In the genomic region with DNA sequence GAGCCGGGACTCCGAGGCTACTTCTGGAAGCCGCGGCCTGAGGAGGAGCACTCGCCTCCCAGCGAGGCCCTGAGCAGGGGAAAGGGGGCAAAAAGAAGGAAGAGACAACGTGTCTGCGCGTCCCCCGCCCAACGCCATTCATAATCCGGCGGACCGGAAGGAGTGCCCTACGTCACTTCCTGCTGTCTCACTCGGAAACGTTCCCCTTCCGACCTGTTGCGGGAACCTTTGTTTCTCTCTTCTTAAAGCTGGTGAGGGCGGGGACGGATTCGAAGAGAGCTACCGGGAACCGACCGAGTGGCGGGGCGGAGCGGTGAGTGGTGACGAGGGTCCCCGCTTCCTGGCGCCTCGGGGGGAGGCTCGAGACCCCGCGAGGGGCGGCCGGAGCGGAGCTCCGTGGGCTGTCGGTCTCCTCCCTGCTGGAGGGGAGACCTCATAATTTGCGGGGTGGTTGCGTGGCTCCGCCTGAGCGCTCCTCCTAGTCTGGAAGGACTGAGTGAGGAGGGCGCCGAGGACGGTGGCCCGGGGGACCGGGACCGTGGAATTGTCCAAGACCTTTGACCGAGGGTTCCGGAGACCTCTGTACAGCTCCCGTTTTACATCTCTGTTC, we compare ENCODE assay signal across 8 mouse cellular contexts. TPM values are rescaled to one million over a fixed set of nuclear protein-coding genes. Genes with fewer than 3 reads are reported as not detected.
A peak's percentile ranks its signal among the peaks of the same experiment; 100 is the strongest.
DNase-seq lines count a peak whose midpoint lies in the region; ATAC-seq and TF ChIP-seq lines count a peak whose summit lies in the region.

A gene (plus strand): TSS at position 177 of the 610 bp plus-strand sequence.
A gene (minus strand): TSS at position 370 of the 610 bp plus-strand sequence.

- H3K36me3 ChIP-seq in heart, embryonic 12.5 days: no peaks in the 10 kb centered on the region
- no peaks in the 10 kb centered on the region for H3K36me3 ChIP-seq in kidney, postnatal 0 days (ENCODE audit: insufficient read depth, low read length)
- no peaks in the 10 kb centered on the region for H3K36me3 ChIP-seq in liver, embryonic 11.5 days (ENCODE audit: control insufficient read depth, insufficient read depth, low read length)
- H3K36me3 ChIP-seq in stomach, embryonic 14.5 days (ENCODE audit: control insufficient read depth, insufficient read depth, low read length): peaks cover under 1% of the 10 kb centered on the region; the same call in 1 of the 2 replicates

- WGBS in heart, embryonic 12.5 days: under 1% methylated on average over 53 of the region's 53 CpGs
- under 1% methylated on average over 53 of the region's 53 CpGs for WGBS in kidney, postnatal 0 days
- WGBS in liver, embryonic 11.5 days: under 1% methylated on average over 53 of the region's 53 CpGs
- under 1% methylated on average over 53 of the region's 53 CpGs for WGBS in stomach, embryonic 14.5 days

- ATAC-seq in erythroid progenitor cell, adult 5-6 weeks (replicated peaks; ENCODE audit: low FRiP score, poor library complexity, severe bottlenecking): peak; percentile 94
- ATAC-seq in heart, embryonic 12.5 days (ENCODE audit: insufficient number of reproducible peaks, low FRiP score): peak; percentile 96
- peak; percentile 98 for ATAC-seq in kidney, postnatal 0 days (replicated peaks; ENCODE audit: low FRiP score, low read depth)
- ATAC-seq in liver, embryonic 11.5 days (replicated peaks; ENCODE audit: low FRiP score): peak; percentile 95
- peak; percentile 98 for ATAC-seq in stomach, embryonic 14.5 days (ENCODE audit: insufficient number of reproducible peaks, insufficient read depth, low FRiP score, low read depth)

- TF ChIP-seq CTCF in kidney, postnatal 0 days (IDR thresholded peaks at IDR 0.05; ENCODE audit: low read depth): no peak; the same call in 1 of the 2 replicates

- 0 out of 2 replicates have a peak, but pooled peaks cover 2% of the 10 kb centered on the region for H3K4me1 ChIP-seq in heart, embryonic 12.5 days (replicated peaks)
- peaks cover 5% of the 10 kb centered on the region; the same call in 1 of the 2 replicates for H3K4me1 ChIP-seq in kidney, postnatal 0 days (replicated peaks; ENCODE audit: insufficient read depth, low read length)
- peaks cover 8% of the 10 kb centered on the region for H3K4me1 ChIP-seq in liver, embryonic 11.5 days (replicated peaks; ENCODE audit: control insufficient read depth, insufficient read depth, low read length)
- H3K4me1 ChIP-seq in stomach, embryonic 14.5 days (ENCODE audit: control insufficient read depth, insufficient read depth, low read length): no peaks in the 10 kb centered on the region

- no peaks in the 10 kb centered on the region for H3K27me3 ChIP-seq in heart, embryonic 12.5 days (replicated peaks)
- no peaks in the 10 kb centered on the region for H3K27me3 ChIP-seq in kidney, postnatal 0 days (ENCODE audit: insufficient read depth, low read length)
- H3K27me3 ChIP-seq in liver, embryonic 11.5 days (replicated peaks; ENCODE audit: control insufficient read depth, insufficient read depth, low read length): no peaks in the 10 kb centered on the region
- no peaks in the 10 kb centered on the region for H3K27me3 ChIP-seq in stomach, embryonic 14.5 days (ENCODE audit: control insufficient read depth, insufficient read depth, low read length)

- no peaks in the 10 kb centered on the region for H3K9me3 ChIP-seq in heart, embryonic 12.5 days (replicated peaks)
- no peaks in the 10 kb centered on the region for H3K9me3 ChIP-seq in kidney, postnatal 0 days (replicated peaks; ENCODE audit: low read length)
- no peaks in the 10 kb centered on the region for H3K9me3 ChIP-seq in liver, embryonic 11.5 days (ENCODE audit: control insufficient read depth, low read length)
- no peaks in the 10 kb centered on the region for H3K9me3 ChIP-seq in stomach, embryonic 14.5 days (ENCODE audit: control insufficient read depth, low read depth, low read length)

- H3K4me3 ChIP-seq in heart, embryonic 12.5 days: peak within 1 kb of the TSS; percentile 89
- peak within 1 kb of the TSS; percentile 99 for H3K4me3 ChIP-seq in kidney, postnatal 0 days (replicated peaks; ENCODE audit: low read depth, low read length)
- H3K4me3 ChIP-seq in liver, embryonic 11.5 days (ENCODE audit: low read depth, low read length): peak within 1 kb of the TSS; percentile 90
- peak within 1 kb of the TSS; percentile 96 for H3K4me3 ChIP-seq in stomach, embryonic 14.5 days (ENCODE audit: low read depth, low read length)

- H3K9ac ChIP-seq in heart, embryonic 12.5 days: peak within 1 kb of the TSS; percentile 95
- peak within 1 kb of the TSS; percentile 93 for H3K9ac ChIP-seq in kidney, postnatal 0 days (ENCODE audit: low read depth, low read length)
- H3K9ac ChIP-seq in liver, embryonic 11.5 days (ENCODE audit: low read depth, low read length): peak within 1 kb of the TSS; percentile 99
- H3K9ac ChIP-seq in stomach, embryonic 14.5 days (replicated peaks; ENCODE audit: low read depth, low read length): peak within 1 kb of the TSS; percentile 97

- H3K4me2 ChIP-seq in heart, embryonic 12.5 days: peak within 1 kb of the TSS; percentile 68
- H3K4me2 ChIP-seq in kidney, postnatal 0 days (ENCODE audit: low read length): peak within 1 kb of the TSS; percentile 90
- H3K4me2 ChIP-seq in liver, embryonic 11.5 days: peak within 1 kb of the TSS; percentile 67
- peak within 1 kb of the TSS; percentile 67 for H3K4me2 ChIP-seq in stomach, embryonic 14.5 days (replicated peaks; ENCODE audit: low read depth, low read length)

- H3K27ac ChIP-seq in heart, embryonic 12.5 days (ENCODE audit: poor library complexity, severe bottlenecking): peak within 1 kb of the TSS; percentile 98
- H3K27ac ChIP-seq in kidney, postnatal 0 days: peak within 1 kb of the TSS; percentile 96
- H3K27ac ChIP-seq in liver, embryonic 11.5 days (ENCODE audit: low read depth, low read length): peak within 1 kb of the TSS; percentile 94
- peak within 1 kb of the TSS; percentile 100 for H3K27ac ChIP-seq in stomach, embryonic 14.5 days (ENCODE audit: low read length)

- peak; percentile 95 for DNase-seq in CD4-positive helper T cell, adult 2 months (ENCODE audit: low read depth, low spot score)
- peak; percentile 88 for DNase-seq in brain, embryonic 18.5 days (ENCODE audit: low read depth, low spot score)
- peak; percentile 98 for DNase-seq in kidney, postnatal 0 days (ENCODE audit: low spot score)
- DNase-seq in liver, embryonic 11.5 days (ENCODE audit: low spot score): peak; percentile 90
- peak; percentile 97 for DNase-seq in naive thymus-derived CD4-positive, alpha-beta T cell, adult 2 months (ENCODE audit: low read depth)

RNA-seq across cellular contexts. Expression of the first gene that starts in this region (rescaled TPM):
- 8.0 and 19.5 TPM in 2 replicates for total RNA-seq in erythroid progenitor cell, adult 5-6 weeks (2015; ENCODE audit: low replicate concordance)
- total RNA-seq in erythroid progenitor cell, adult 5-6 weeks (2017; ENCODE audit: low replicate concordance): 14.2 and 18.7 TPM in 2 replicates
- polyA plus RNA-seq in heart, embryonic 12.5 days (2016; fragmentation: Nextera tagmentation; extraction: Ambion mirVana): 14.3 and 15.0 TPM in 2 replicates
- polyA plus RNA-seq in kidney, postnatal 0 days (2015; fragmentation: Nextera tagmentation; extraction: Ambion mirVana): 21.1 and 21.4 TPM in 2 replicates
- 17.6 and 19.0 TPM in 2 replicates for polyA plus RNA-seq in liver, embryonic 11.5 days (2014; fragmentation: Nextera tagmentation; extraction: Ambion mirVana)
- polyA plus RNA-seq in stomach, embryonic 14.5 days (2014; fragmentation: Nextera tagmentation; extraction: Ambion mirVana): 23.0 and 25.0 TPM in 2 replicates

RNA-seq across cellular contexts. Expression of the second gene that starts in this region (rescaled TPM):
- total RNA-seq in erythroid progenitor cell, adult 5-6 weeks (2015; ENCODE audit: low replicate concordance): 5.8 and 9.6 TPM in 2 replicates
- 9.9 and 14.3 TPM in 2 replicates for total RNA-seq in erythroid progenitor cell, adult 5-6 weeks (2017; ENCODE audit: low replicate concordance)
- polyA plus RNA-seq in heart, embryonic 12.5 days (2016; fragmentation: Nextera tagmentation; extraction: Ambion mirVana): 4.9 and 5.0 TPM in 2 replicates
- 4.5 and 5.0 TPM in 2 replicates for polyA plus RNA-seq in kidney, postnatal 0 days (2015; fragmentation: Nextera tagmentation; extraction: Ambion mirVana)
- polyA plus RNA-seq in liver, embryonic 11.5 days (2014; fragmentation: Nextera tagmentation; extraction: Ambion mirVana): 8.4 and 9.0 TPM in 2 replicates
- 9.1 and 10.3 TPM in 2 replicates for polyA plus RNA-seq in stomach, embryonic 14.5 days (2014; fragmentation: Nextera tagmentation; extraction: Ambion mirVana)

Comparison
In these comparisons a context has a peak if more than half of its experiments do, and no peak if none do; other contexts are left out.
1. Peak in every context shown above with its lines: DNase-seq, ATAC-seq, H3K4me3 ChIP-seq and H3K27ac ChIP-seq.